Mouse (Mus musculus): ENCODE results near the gene Rho. TPM values are rescaled to one million over a fixed set of nuclear protein-coding genes. Genes with fewer than 3 reads are reported as not detected.
A peak's percentile ranks its signal among the peaks of the same experiment; 100 is the strongest.

The Rho gene
- polyA plus RNA-seq, 1 experiment from 2014 or later, result 0.51 TPM

DNA sequence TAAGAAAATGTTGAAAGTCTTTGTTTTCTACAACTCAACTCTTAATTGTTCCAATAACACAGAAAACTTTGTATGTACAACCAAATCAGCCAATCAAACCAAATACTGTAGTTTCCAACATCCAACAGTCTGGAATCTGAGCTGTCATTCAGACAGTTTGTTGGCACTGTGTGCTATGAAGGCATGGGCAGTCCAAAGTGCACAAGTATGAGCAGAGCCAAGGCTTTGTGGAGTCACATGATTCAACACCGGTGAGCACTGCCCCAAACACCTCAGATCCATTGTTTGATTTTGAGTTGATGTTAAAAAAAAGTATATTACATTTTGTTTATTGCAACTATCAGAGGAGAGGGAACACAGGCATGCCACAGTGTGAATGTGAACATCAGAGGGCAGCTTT, 9.1 kb downstream of the Rho start:
- no peak for ATAC-seq (ENCODE audit: low read depth)
- Histone ChIP-seq H3K9me3 (ENCODE audit: control insufficient read depth, low read length) (peaks cover 6% of the 10 kb centered on the region; the same call in 1 of the 2 replicates), H3K4me1 (ENCODE audit: control insufficient read depth, insufficient read depth, low read length) (0 out of 2 replicates have a peak, but pooled peaks cover 2% of the 10 kb centered on the region), H3K4me2 (ENCODE audit: low read depth, low read length) (no peak overlapping the region), H3K27me3 (replicated peaks; ENCODE audit: control insufficient read depth, insufficient read depth, low read length) (no peaks in the 10 kb centered on the region), H3K27ac (replicated peaks; ENCODE audit: low read depth, low read length) (no peak overlapping the region), H3K36me3 (ENCODE audit: control insufficient read depth, insufficient read depth, low read length) (no peaks in the 10 kb centered on the region), H3K9ac (ENCODE audit: low read depth, low read length) (no peak overlapping the region), H3K4me3 (ENCODE audit: low read depth, low read length) (no peak overlapping the region)
- DNase-seq (ENCODE audit: low spot score), result no peak
- 41% methylated on average over 1 of the region's 1 CpGs for WGBS

DNA sequence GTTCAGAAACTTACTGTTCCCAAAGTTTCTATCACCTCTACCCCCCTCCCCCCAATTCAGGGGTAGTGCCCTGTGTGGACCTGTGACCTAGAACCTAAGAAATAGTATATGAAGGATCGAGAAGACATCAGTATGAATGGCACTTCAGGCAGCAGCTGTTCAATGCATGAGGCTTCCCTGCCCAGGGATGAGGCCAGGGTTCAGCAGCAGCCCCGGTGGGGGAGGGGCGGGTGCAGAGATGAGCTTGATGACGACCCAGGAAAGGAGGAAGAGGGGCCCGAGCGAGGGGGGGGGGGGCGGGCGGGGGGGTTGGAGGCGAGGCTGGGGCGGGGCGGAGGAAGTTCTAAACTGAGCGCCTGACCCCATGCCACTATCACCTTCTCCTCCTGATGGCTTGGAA, 9.6 kb downstream of the Rho start:
- Histone ChIP-seq H3K4me2 (ENCODE audit: low read depth, low read length) (no peak overlapping the region), H3K9me3 (ENCODE audit: control insufficient read depth, low read length) (peaks cover 6% of the 10 kb centered on the region; the same call in 1 of the 2 replicates), H3K36me3 (ENCODE audit: control insufficient read depth, insufficient read depth, low read length) (no peaks in the 10 kb centered on the region), H3K27me3 (replicated peaks; ENCODE audit: control insufficient read depth, insufficient read depth, low read length) (no peaks in the 10 kb centered on the region), H3K27ac (replicated peaks; ENCODE audit: low read depth, low read length) (no peak overlapping the region), H3K9ac (ENCODE audit: low read depth, low read length) (no peak overlapping the region), H3K4me3 (ENCODE audit: low read depth, low read length) (no peak overlapping the region), H3K4me1 (ENCODE audit: control insufficient read depth, insufficient read depth, low read length) (0 out of 2 replicates have a peak, but pooled peaks cover 4% of the 10 kb centered on the region)
- no peak for DNase-seq (ENCODE audit: low spot score)
- no peak for ATAC-seq (ENCODE audit: low read depth)
- WGBS, result 14% methylated on average over 4 of the region's 12 CpGs

DNA sequence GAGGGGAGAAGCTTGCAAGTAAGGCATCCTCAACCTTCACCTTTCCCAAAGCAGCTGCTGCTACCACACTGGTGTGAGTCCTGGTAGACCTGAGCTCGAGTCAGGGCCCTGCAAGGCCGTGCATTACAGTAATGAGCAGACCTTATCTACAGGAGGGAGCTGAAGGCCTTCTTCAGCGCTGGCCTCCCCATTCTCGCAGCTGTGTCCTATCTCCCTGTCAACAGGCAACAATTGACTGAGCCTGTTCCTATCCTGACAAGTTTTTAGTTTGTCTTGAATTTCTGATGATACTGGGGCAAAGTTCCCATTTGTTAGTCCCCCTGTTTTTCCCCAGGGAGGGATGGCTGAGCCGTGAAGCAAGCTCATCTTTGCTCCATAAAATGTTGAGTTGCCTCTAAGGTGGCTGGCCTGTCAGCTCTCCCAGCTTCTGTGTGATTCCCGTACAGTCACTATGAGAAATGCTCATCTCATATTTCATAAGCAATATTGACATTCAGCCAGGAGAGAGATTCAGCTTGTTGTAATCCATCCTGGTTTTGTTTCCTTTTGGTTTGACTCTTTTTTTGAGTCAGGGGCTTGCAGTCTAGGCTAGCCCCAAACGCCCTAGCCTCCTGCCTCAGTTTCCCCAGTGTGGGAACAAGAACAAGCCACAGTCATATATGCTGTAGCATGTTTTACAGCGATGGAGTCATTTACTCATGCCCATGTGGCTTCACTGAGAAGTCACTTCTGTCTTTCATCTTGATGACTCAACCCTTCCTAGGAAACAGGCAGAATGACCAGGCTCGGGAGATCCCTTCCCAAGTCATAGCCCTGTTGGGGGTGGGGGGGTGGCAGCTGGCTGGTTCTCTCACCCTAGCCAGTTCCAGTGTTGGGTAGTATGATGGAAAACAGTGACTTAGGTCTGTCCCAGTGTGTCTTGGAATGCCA, 12.2 kb downstream of the Rho start:
- Histone ChIP-seq H3K4me3 (ENCODE audit: low read depth, low read length) (no peak overlapping the region), H3K27ac (replicated peaks; ENCODE audit: low read depth, low read length) (no peak overlapping the region), H3K9me3 (ENCODE audit: control insufficient read depth, low read length) (no peaks in the 10 kb centered on the region), H3K9ac (ENCODE audit: low read depth, low read length) (no peak overlapping the region), H3K4me2 (ENCODE audit: low read depth, low read length) (no peak overlapping the region), H3K4me1 (ENCODE audit: control insufficient read depth, insufficient read depth, low read length) (peaks cover 9% of the 10 kb centered on the region; the same call in 1 of the 2 replicates), H3K27me3 (replicated peaks; ENCODE audit: control insufficient read depth, insufficient read depth, low read length) (no peaks in the 10 kb centered on the region), H3K36me3 (ENCODE audit: control insufficient read depth, insufficient read depth, low read length) (no peaks in the 10 kb centered on the region)
- ATAC-seq (ENCODE audit: low read depth) (no peak), DNase-seq (ENCODE audit: low spot score) (peak; percentile 46)
- 62% methylated on average over 9 of the region's 9 CpGs for WGBS

DNA sequence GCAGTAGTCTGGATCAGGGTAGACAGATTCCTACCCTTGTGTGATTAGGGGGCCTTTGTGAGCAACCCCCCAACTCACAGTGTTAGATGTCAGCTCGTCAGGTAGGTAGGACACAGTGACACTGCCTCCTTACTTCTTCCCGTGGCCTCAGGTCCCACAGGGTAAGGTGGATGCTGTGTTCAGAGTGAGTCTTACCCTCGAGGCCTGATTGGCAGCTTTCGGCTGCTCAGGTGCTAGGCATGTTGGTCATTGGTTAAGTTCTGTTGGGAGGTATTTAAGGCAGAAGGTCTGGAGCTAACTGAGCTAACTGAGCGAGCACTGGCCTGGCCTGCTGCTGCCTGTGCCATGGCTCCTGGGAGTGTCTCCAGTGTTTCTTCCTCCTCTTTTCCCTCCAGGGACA, 13.1 kb downstream of the Rho start, which contains the start of gene H1foo:
H1foo (plus strand) TSS at position 301 of the 400 bp plus-strand sequence.
- H3K4me3 ChIP-seq (ENCODE audit: low read depth, low read length), result no peak within 1 kb of the TSS
- ATAC-seq (ENCODE audit: low read depth) (no peak), DNase-seq (ENCODE audit: low spot score) (no peak)
- no peak within 1 kb of the TSS for H3K27ac ChIP-seq (replicated peaks; ENCODE audit: low read depth, low read length)
- H3K9me3 ChIP-seq (ENCODE audit: control insufficient read depth, low read length), result no peaks in the 10 kb centered on the region
- no peak within 1 kb of the TSS for H3K4me2 ChIP-seq (ENCODE audit: low read depth, low read length)
- H3K27me3 ChIP-seq (replicated peaks; ENCODE audit: control insufficient read depth, insufficient read depth, low read length), result no peaks in the 10 kb centered on the region
- no peaks in the 10 kb centered on the region for H3K36me3 ChIP-seq (ENCODE audit: control insufficient read depth, insufficient read depth, low read length)
- H3K9ac ChIP-seq (ENCODE audit: low read depth, low read length), result no peak within 1 kb of the TSS
- H3K4me1 ChIP-seq (ENCODE audit: control insufficient read depth, insufficient read depth, low read length), result peaks cover 9% of the 10 kb centered on the region; the same call in 1 of the 2 replicates
- 70% methylated on average over 5 of the region's 5 CpGs for WGBS

DNA sequence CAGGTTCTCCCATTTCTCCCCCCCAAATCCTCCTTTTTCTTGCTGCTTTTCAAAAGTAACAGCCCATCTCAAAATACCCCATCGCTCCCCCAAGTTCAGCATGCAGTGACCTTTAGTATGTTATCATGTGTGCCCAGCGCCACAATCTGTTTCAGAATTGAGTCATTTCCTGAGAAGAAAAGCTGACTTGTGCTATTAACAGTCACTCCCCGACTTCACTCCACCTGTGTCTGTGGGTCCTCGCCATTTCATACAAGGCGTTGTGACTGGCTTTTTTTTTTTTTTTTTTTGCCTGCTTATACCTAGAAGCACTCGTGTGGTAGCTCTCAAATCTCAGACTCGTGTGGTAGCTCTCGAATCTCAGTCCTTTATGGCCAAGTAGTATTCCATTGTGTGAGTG, 14.1 kb downstream of the Rho start:
- H3K27ac ChIP-seq (replicated peaks; ENCODE audit: low read depth, low read length), result no peak overlapping the region
- ATAC-seq (ENCODE audit: low read depth) (no peak), DNase-seq (ENCODE audit: low spot score) (no peak)
- H3K36me3 ChIP-seq (ENCODE audit: control insufficient read depth, insufficient read depth, low read length), result no peaks in the 10 kb centered on the region
- H3K4me2 ChIP-seq (ENCODE audit: low read depth, low read length), result no peak overlapping the region
- no peak overlapping the region for H3K4me3 ChIP-seq (ENCODE audit: low read depth, low read length)
- H3K9ac ChIP-seq (ENCODE audit: low read depth, low read length), result no peak overlapping the region
- WGBS, result 83% methylated on average over 8 of the region's 8 CpGs
- no peaks in the 10 kb centered on the region for H3K27me3 ChIP-seq (replicated peaks; ENCODE audit: control insufficient read depth, insufficient read depth, low read length)
- peaks cover 6% of the 10 kb centered on the region; the same call in 1 of the 2 replicates for H3K4me1 ChIP-seq (ENCODE audit: control insufficient read depth, insufficient read depth, low read length)
- H3K9me3 ChIP-seq (ENCODE audit: control insufficient read depth, low read length), result no peaks in the 10 kb centered on the region

DNA sequence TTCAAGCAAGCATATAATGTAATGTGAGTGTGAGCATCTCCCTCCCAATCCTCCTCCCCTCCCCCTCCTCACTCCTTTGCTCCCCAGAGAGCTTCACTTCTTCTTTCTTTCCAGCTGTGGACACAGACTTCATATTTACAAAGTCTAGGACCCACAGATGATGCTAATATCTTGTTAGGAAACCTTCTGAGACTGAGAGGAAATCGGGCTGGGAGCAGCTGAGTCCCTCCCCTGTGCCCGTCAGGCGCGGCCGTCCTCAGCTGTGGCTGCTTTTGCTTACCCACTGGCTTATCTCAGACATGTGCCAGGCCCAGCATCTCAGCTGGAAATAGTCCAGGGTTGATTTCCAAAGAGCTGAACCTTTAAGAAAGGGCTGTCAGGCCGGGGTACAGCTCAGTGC, 14.8 kb downstream of the Rho start:
- H3K9me3 ChIP-seq (ENCODE audit: control insufficient read depth, low read length), result peaks cover 2% of the 10 kb centered on the region; the same call in 1 of the 2 replicates
- H3K4me1 ChIP-seq (ENCODE audit: control insufficient read depth, insufficient read depth, low read length), result peaks cover 6% of the 10 kb centered on the region; the same call in 1 of the 2 replicates
- no peak overlapping the region; the same call in 1 of the 2 replicates for H3K27ac ChIP-seq (replicated peaks; ENCODE audit: low read depth, low read length)
- H3K27me3 ChIP-seq (replicated peaks; ENCODE audit: control insufficient read depth, insufficient read depth, low read length), result no peaks in the 10 kb centered on the region
- no peak overlapping the region for H3K4me3 ChIP-seq (ENCODE audit: low read depth, low read length)
- H3K9ac ChIP-seq (ENCODE audit: low read depth, low read length), result no peak overlapping the region
- ATAC-seq (ENCODE audit: low read depth), result no peak; the same call in 1 of the 2 replicates
- 48% methylated on average over 6 of the region's 6 CpGs for WGBS
- no peaks in the 10 kb centered on the region for H3K36me3 ChIP-seq (ENCODE audit: control insufficient read depth, insufficient read depth, low read length)
- DNase-seq (ENCODE audit: low spot score), result peak; percentile 24
- H3K4me2 ChIP-seq (ENCODE audit: low read depth, low read length), result no peak overlapping the region

DNA sequence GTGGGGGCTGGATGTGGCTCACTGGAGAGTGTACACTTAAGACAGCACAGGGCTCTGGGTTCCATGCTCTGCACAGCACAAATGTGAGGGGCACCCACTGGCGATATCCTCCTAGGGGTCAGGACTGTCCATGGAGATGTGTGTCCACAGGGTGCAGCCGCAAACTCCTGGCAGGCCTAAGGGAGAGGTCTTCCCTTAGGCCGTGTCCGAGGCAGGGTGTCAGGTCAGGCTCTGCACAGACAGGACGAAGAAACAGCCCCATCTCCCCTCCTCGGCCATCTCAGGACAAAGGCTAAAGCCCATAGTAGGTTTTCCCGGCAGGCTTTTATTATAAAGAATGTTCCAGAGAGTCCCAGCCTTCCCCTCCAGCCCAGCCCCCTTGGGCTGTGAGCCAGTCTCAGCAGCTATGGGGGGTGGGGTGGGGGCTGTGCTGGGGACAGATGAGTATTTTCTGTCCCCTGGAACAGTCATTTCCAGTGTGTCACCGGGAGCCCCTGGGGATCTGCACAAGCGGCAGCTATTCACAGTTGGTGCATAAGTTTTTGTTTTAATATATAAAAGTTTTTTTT, 23.0 kb downstream of the Rho start:
- ATAC-seq (ENCODE audit: low read depth) (no peak), DNase-seq (ENCODE audit: low spot score) (no peak)
- no peaks in the 10 kb centered on the region for H3K27me3 ChIP-seq (replicated peaks; ENCODE audit: control insufficient read depth, insufficient read depth, low read length)
- no peak overlapping the region for H3K4me3 ChIP-seq (ENCODE audit: low read depth, low read length)
- H3K9me3 ChIP-seq (ENCODE audit: control insufficient read depth, low read length), result peaks cover 6% of the 10 kb centered on the region; the same call in 1 of the 2 replicates
- H3K4me1 ChIP-seq (ENCODE audit: control insufficient read depth, insufficient read depth, low read length), result peaks cover 28% of the 10 kb centered on the region
- peaks cover 3% of the 10 kb centered on the region; the same call in 1 of the 2 replicates for H3K36me3 ChIP-seq (ENCODE audit: control insufficient read depth, insufficient read depth, low read length)
- no peak overlapping the region for H3K4me2 ChIP-seq (ENCODE audit: low read depth, low read length)
- WGBS, result 66% methylated on average over 9 of the region's 9 CpGs
- no peak overlapping the region for H3K9ac ChIP-seq (ENCODE audit: low read depth, low read length)
- peak overlapping the region; percentile 33; the same call in 1 of the 2 replicates for H3K27ac ChIP-seq (replicated peaks; ENCODE audit: low read depth, low read length)

DNA sequence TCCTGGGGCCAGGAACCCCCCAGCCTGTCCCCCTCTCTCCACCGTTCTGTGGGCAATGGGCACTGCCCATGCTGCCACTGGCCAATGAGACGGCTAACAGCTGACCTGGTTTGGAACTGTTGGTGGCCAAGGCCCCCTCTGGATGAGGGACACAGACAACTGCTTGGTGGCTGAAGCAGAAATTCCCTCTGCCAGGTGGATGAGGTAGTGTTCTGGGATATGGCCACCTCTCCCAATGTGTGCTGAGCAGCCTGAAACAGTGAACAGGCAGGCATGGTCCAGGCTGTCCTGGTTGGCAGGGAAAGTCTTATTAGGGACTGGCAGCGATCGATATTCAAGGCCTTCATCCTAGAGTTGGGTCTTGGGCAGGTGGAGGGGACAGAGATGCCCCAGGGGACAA, 23.6 kb downstream of the Rho start:
- H3K36me3 ChIP-seq (ENCODE audit: control insufficient read depth, insufficient read depth, low read length), result peaks cover 8% of the 10 kb centered on the region
- WGBS, result 83% methylated on average over 4 of the region's 4 CpGs
- peaks cover 30% of the 10 kb centered on the region for H3K4me1 ChIP-seq (ENCODE audit: control insufficient read depth, insufficient read depth, low read length)
- H3K9ac ChIP-seq (ENCODE audit: low read depth, low read length), result no peak overlapping the region
- H3K27ac ChIP-seq (replicated peaks; ENCODE audit: low read depth, low read length), result no peak overlapping the region
- ATAC-seq (ENCODE audit: low read depth), result no peak
- no peak for DNase-seq (ENCODE audit: low spot score)
- no peak overlapping the region for H3K4me2 ChIP-seq (ENCODE audit: low read depth, low read length)
- peaks cover 6% of the 10 kb centered on the region; the same call in 1 of the 2 replicates for H3K9me3 ChIP-seq (ENCODE audit: control insufficient read depth, low read length)
- H3K27me3 ChIP-seq (replicated peaks; ENCODE audit: control insufficient read depth, insufficient read depth, low read length), result no peaks in the 10 kb centered on the region
- H3K4me3 ChIP-seq (ENCODE audit: low read depth, low read length), result no peak overlapping the region
